Mouse (Mus musculus): ENCODE data around the gene Dok3.
A peak's percentile ranks its signal among the peaks of the same experiment; 100 is the strongest.

Dok3 gene

GRCm38 (mm10) chr13:55474621-55475069, 54.5 kb downstream of the Dok3 start:
- DNase-seq: peak in 1 of 2 experiments; percentile 26

- DNase-seq: no peak
Observed at GRCm38 (mm10) chr13:55473961-55474360, 55.1 kb downstream of the Dok3 start.
